Mouse (Mus musculus) lung, adult 2 months (tissue): ENCODE measurements at regions not wholly inside any gene's neighbourhood (a gene's known extent, or its start where the extent isn't known, plus 50 kb on each side); places are given as distances from the start of the nearest gene placed in this dataset.

Source experiments
- DNase-seq: peaks from one replicate; pipeline ENCODE4 v3.0.0; 2022
- H3K4me1 ChIP-seq: fragments of 200-500 bp; 2 replicates; pipeline ENCODE4 v1.6.1; 2011; ENCODE audit warnings: low read length; ENCODE audit not compliant: control insufficient read depth, insufficient read depth
- H3K4me3 ChIP-seq: fragments of 200-500 bp; replicated peaks from 2 replicates; pipeline ENCODE3; 2011; ENCODE audit warnings: low read depth, mild to moderate bottlenecking, control low read depth, low read length; ENCODE audit errors: extremely low read depth
- CTCF ChIP-seq: fragments of 200-500 bp; IDR thresholded peaks from 2 replicates; pipeline ENCODE4 v1.5.1; 2011; ENCODE audit warnings: mild to moderate bottlenecking, low read length, control low read depth; ENCODE audit not compliant: insufficient read depth
- POLR2A ChIP-seq: fragments of 200-500 bp; IDR thresholded peaks from 2 replicates; pipeline ENCODE4 v1.6.1; 2011; ENCODE audit warnings: low read depth, mild to moderate bottlenecking, control low read depth, low read length, borderline replicate concordance; ENCODE audit errors: extremely low read depth
- WGBS: fragments of 180-500 bp; shearing (Covaris S2); methylation state at CpG from one replicate; pipeline ENCODE4 v1.1.7; 2018; 5-methylcytosine and 5-hydroxymethylcytosine counted together

DNA sequence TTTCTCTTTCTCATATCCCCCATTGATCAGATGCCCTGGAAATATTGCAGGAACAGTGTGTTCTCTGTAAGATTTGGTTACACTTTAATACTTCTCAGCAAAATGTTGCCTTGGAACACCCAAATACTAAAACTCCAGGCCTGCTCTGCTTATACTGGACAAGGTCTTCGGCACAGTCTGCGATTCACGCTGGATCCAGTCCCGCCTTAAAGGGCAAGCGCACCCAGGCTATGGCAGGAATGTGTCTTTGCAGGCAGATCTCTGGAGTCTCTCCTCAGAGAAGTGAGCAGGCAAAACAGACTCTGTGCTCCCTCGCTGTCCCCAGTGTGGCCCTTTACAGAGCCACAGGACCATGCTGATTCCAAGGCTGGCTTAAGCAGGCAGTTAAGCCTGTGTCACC is 246.2 kb upstream of the Runx1 start:
- 0 out of 2 replicates have a peak, but pooled peaks cover 2% of the 10 kb centered on the region for H3K4me1 ChIP-seq
- WGBS = 30% methylated on average over 6 of the region's 6 CpGs
- H3K4me3 ChIP-seq = no peak overlapping the region
- TF ChIP-seq POLR2A (no peak), CTCF (no peak)
- DNase-seq = peak; percentile 12

DNA sequence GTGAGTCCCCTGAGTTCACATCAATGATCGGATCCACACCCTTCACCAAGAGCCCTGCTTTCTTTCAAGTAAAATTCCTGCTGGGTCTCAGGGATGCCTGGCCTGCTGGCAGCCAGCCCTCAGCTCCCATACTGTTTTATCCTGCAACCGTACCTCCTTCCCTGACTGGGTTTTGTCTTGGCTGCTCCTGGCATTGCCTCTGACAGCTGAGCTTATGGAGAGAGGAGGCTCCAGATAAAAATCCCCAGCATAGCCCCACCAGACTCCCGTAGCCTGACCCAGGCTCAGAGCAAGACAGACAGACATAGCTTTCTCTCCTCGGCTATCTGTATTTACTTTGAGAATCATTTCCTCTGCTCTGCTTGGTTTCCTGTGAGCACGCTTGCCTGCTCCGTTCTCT is 245.8 kb upstream of the Runx1 start:
- no peak for TF ChIP-seq POLR2A
- no peak for TF ChIP-seq CTCF
- Histone ChIP-seq H3K4me1 (0 out of 2 replicates have a peak, but pooled peaks cover 2% of the 10 kb centered on the region), H3K4me3 (no peak overlapping the region)
- WGBS = 32% methylated on average over 6 of the region's 6 CpGs
- no peak for DNase-seq

DNA sequence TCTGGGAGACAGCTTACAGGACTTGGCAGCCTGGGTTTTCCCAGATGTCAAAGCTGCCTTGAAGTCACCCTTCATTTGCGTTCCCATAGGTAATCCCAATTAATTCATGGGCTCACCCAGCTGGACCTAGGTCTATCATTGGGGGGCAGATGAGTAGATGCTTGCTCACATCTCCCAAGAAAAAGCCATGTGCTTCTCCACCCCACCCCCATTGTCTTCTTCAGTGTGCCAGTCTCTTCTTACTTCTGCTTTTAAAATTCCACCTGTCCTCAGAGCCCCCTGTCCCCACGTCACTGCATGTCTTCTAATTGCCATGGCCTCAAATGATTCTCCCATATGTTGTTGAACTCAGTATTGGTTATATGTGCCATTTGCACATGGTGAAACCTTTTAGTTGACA is 240.9 kb upstream of the Runx1 start:
- TF ChIP-seq CTCF (no peak), POLR2A (no peak)

DNA sequence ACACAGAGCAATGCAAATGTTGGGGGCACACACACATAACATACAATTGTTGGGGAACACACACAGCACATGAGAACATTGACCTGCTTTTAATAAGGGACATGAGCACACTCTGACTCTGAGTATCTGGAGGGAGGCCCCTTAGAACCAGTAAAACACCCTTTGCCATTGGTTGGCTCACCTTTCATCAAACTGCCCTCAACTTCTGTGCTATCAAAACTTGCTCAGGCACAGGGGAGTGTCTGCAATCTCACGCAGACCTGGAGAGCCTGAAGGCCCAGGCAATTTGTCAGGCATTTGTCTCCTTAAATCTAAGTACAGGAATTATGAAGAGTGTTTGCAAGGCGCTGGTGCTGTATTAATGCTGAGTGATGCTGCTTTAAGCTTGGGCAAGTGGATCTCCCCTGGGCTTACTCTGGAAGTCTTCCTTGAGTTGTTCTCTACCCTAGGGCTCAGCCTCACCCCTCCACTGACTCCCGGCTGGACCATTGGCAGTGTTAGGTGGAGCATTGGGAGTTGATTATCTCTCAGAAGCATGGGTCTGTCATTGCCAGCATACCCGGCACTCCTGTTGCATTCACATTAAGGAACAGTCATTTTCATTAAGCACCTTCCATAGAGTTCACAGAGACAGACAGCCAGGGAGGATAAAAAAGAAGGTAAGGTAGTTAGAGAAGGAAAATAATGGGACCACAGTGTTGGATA is 235.7 kb upstream of the Runx1 start:
- WGBS = 71% methylated on average over 4 of the region's 4 CpGs
- DNase-seq = no peak
- Histone ChIP-seq H3K4me3 (no peak overlapping the region), H3K4me1 (no peaks in the 10 kb centered on the region)
- TF ChIP-seq CTCF (no peak), POLR2A (no peak)

More for the DNA sequence above, 240.9 kb upstream of the Runx1 start:
- 81% methylated on average over 2 of the region's 2 CpGs for WGBS
- H3K4me1 ChIP-seq = 0 out of 2 replicates have a peak, but pooled peaks cover 2% of the 10 kb centered on the region
- no peak for DNase-seq
- no peak overlapping the region for H3K4me3 ChIP-seq

DNA sequence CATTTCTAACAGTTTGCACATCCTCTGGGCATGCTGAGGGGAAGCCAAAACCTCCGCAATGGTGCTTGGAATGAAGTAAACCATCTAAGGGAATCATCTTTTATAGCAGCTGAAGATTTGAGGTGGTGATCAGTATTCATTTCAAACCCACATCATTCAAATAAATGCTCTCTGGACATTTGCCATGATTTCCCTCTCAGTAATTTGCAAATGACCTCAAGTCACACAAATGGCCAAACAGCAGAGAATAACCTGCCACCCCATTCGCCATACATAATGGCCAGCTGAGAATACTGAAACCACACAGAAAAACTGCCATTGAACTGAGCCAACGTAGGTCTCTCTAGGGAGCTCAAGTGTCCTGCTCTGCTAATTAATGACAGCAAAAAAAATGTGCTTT is 230.3 kb upstream of the Runx1 start:
- Histone ChIP-seq H3K4me3 (no peak overlapping the region), H3K4me1 (no peaks in the 10 kb centered on the region)
- no peak for DNase-seq
- 68% methylated on average over 3 of the region's 3 CpGs for WGBS
- TF ChIP-seq CTCF (no peak), POLR2A (no peak)

DNA sequence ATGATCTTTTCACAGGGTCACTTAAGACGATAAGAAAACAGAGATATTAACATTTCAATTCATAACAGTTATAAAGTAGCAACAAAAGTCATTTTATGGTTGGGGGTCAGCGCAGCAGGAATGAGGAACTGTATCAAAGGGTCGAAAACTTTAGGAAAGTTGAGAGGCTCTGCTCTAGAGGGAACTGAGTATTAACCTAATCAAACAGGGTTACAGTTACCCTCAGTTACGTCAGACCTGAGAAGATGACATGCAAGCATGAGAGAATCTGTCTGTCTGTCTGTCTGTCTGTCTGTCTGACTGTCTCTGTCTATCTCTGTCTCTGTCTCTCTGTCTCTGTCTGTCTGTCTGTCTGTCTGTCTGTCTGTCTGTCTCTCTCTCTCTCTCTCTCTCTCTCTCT is 229.6 kb upstream of the Runx1 start:
- TF ChIP-seq CTCF (no peak), POLR2A (no peak)
- 79% methylated on average over 4 of the region's 4 CpGs for WGBS
- H3K4me3 ChIP-seq = no peak overlapping the region

DNA sequence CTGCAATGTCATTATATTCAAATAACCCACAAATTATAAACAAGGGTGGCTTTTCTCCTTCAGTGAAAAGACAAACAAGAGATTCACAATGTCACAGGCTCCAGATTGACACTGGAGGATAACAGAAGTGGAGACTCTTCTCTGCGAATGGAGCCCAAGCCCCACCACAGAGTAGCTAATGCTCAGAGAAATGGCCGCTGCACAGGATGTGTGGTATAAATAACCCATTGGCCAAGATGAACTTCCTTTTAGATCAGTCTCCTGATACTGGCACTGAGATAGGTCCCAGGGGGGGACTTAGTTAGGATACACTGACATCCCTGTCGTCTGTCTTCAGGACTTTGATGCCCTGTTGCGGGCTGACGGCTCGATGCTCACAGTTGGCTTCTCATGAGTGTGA is 225.3 kb upstream of the Runx1 start:
- 48% methylated on average over 6 of the region's 6 CpGs for WGBS
- no peak for DNase-seq
- no peak for TF ChIP-seq POLR2A
- no peak for TF ChIP-seq CTCF
- no peak overlapping the region for H3K4me3 ChIP-seq
- no peaks in the 10 kb centered on the region for H3K4me1 ChIP-seq

More for the DNA sequence above, 229.6 kb upstream of the Runx1 start:
- no peak for DNase-seq
- no peaks in the 10 kb centered on the region for H3K4me1 ChIP-seq

DNA sequence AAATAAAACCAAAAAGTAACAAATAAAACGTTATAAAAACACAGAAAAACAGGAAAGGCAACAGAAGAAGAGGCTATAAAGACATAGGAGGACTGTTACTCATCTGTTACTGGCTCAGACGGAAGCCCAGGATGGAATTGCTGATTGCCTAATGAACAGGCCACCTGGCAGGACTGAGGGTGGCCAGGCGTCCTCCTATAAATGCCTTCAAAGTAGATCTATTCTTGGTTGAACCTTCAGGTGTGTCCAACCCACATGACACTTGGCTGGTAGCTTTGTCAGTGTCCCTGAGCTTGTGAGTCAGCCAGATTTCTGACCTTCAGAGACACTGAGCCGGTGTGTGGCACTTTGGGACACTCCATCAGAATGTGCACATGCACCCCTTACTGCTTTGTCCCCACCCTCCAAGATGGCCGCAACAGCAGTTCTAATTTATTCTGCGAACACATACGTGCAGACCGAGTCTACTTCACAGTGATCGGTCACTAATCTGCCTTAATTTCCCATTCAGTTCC is 222.5 kb upstream of the Runx1 start:
- DNase-seq = no peak
- 89% methylated on average over 9 of the region's 9 CpGs for WGBS
- Histone ChIP-seq H3K4me1 (no peaks in the 10 kb centered on the region), H3K4me3 (no peak overlapping the region)
- TF ChIP-seq CTCF (no peak), POLR2A (no peak)

DNA sequence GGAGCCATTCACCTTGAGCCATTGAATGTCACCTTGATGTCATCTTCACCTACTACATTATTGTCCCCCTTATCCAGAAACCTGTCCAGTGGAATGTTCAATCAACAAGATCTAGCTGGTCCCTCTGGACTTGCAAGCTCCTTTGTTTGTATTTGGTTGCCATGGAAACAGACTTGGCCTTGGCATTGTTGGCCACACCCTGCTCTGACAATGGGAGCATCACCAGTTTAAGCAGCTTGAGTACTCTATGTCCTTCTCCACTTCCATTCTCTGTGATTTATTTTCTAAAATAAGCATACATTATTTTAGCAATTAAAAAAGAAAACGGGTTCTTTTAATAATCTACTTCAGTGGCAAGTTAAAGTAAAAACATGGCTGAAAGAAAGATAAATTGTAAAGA is 221.6 kb upstream of the Runx1 start:
- Histone ChIP-seq H3K4me3 (no peak overlapping the region), H3K4me1 (no peaks in the 10 kb centered on the region)
- no peak for DNase-seq
- TF ChIP-seq CTCF = no peak
- TF ChIP-seq POLR2A = no peak
- WGBS = 59% methylated on average over 1 of the region's 1 CpGs

DNA sequence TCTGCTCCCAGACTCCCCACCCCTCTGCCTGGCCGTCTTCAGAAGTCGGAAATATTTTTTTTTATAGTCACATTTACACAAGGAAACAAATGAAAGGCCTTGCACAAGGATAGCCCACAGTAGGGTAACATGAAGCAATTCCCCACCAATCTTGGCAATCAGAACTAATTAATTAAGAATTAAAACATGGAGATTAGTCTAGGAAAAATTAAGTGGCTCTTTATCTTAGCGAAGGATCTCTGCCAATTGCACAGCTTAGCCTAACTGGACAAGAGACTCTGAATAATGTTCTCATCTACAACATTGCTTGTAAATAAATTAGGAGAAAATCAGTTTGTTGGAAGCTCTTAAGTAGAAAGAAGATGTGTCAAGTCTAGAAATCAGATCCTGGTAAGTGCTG is 220.3 kb upstream of the Runx1 start:
- Histone ChIP-seq H3K4me1 (no peaks in the 10 kb centered on the region), H3K4me3 (no peak overlapping the region)
- DNase-seq = no peak
- TF ChIP-seq CTCF (no peak), POLR2A (no peak)
- 81% methylated on average over 3 of the region's 3 CpGs for WGBS
